In the genomic region with DNA sequence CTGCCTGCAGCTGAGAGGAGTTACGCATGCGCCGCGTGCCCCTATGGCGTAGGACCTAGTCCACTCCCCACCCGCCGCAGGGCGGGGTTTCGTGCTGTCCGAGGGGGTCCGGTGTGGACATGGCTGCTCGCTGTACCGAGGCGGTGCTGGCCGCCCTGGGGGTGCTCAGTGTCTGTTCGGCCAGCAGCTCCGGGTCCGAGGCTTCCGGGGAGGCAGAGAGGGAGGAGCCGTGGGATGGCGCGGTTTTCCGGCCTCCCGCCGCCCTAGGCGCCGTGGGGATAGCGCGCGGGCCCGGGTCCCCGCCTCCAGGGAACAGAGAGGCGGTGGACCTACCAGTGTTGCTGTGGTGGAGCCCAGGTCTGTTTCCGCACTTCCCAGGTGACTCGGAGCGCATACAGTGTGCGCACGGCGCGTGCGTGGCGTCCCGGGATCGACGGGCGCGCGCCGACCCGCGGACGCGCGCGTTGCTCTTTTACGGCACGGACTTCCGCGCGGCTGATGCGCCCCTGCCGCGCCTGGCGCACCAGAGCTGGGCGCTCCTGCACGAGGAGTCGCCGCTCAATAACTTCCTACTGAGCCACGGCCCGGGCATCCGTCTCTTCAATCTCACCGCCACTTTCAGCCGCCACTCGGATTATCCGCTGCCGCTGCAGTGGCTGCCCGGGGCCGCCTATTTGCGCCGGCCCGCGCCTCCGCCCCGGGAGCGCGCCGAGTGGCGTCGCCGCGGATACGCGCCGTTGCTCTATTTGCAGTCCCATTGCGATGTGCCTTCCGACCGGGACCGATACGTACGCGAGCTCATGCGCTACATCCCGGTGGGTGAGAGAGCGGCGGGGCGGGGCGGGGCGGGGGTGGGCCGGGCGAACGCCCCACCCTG, we compare ENCODE assay signal across 8 mouse cellular contexts. TPM values are rescaled to one million over a fixed set of nuclear protein-coding genes. Genes with fewer than 3 reads are reported as not detected.
DNase-seq lines count a peak whose midpoint lies in the region; ATAC-seq lines count a peak whose summit lies in the region.

Fut11 (plus strand) TSS at position 85 of the 877 bp plus-strand sequence.

- peak within 1 kb of the TSS; percentile 96 for H3K27ac ChIP-seq in hindbrain, embryonic 13.5 days

- H3K36me3 ChIP-seq in hindbrain, embryonic 13.5 days = peaks cover 46% of the 10 kb centered on the region

- peak; percentile 88 for DNase-seq in R1 (ENCODE audit: low read depth, low spot score)
- DNase-seq in cerebellum, postnatal 14 days = peak; percentile 93 to 94
- peak; percentile 62 to 74 for DNase-seq in frontal cortex, postnatal 25 days (ENCODE audit: low spot score in 2 of 2)
- peak; percentile 80 to 86 for DNase-seq in layer of hippocampus, postnatal 36 days
- peak; percentile 89 for DNase-seq in lung, postnatal 25 days (ENCODE audit: low spot score)
- DNase-seq in retina, adult 2 months (ENCODE audit: low read depth, low spot score) = peak; percentile 58
- peak; percentile 80 for DNase-seq in thymus, postnatal 25 days

- peak within 1 kb of the TSS; percentile 83 for H3K4me2 ChIP-seq in hindbrain, embryonic 13.5 days

- ATAC-seq in hindbrain, embryonic 13.5 days (ENCODE audit: low FRiP score) = peak; percentile 94

- under 1% methylated on average over 109 of the region's 111 CpGs for WGBS in hindbrain, embryonic 13.5 days

- H3K4me3 ChIP-seq in hindbrain, embryonic 13.5 days = peak within 1 kb of the TSS; percentile 65

- H3K9me3 ChIP-seq in hindbrain, embryonic 13.5 days = no peaks in the 10 kb centered on the region

- peak within 1 kb of the TSS; percentile 86 for H3K9ac ChIP-seq in hindbrain, embryonic 13.5 days

- peaks cover 54% of the 10 kb centered on the region for H3K4me1 ChIP-seq in hindbrain, embryonic 13.5 days (replicated peaks)

- H3K27me3 ChIP-seq in hindbrain, embryonic 13.5 days = no peaks in the 10 kb centered on the region

RNA-seq across cellular contexts. Expression of gene Fut11, which starts in this region (rescaled TPM):
- polyA plus RNA-seq in hindbrain, embryonic 13.5 days (2015; fragmentation: Nextera tagmentation; extraction: Ambion mirVana) = 27.2 and 29.3 TPM in 2 replicates
- total RNA-seq in layer of hippocampus, postnatal 36 days (2021) = 10 to 100 TPM; 15.1 to 16.4 TPM

Comparison
In these comparisons a context has a peak if more than half of its experiments do, and no peak if none do; other contexts are left out.
1. Peak in every context shown above with its lines: DNase-seq, ATAC-seq, H3K4me3 ChIP-seq and H3K27ac ChIP-seq.